ENCODE assay signal across 13 mouse cellular contexts in genomic region chr19:46618322-46618721, GRCm38 (mm10). TPM values are rescaled to one million over a fixed set of nuclear protein-coding genes. Genes with fewer than 3 reads are reported as not detected.
DNase-seq lines count a peak whose midpoint lies in the region; ATAC-seq and TF ChIP-seq lines count a peak whose summit lies in the region.
"Had no signal": no experiment of that assay in that cellular context is flagged by ENCODE, and none has a peak within 500 bp of the region (broad histone marks: within the 10 kb centered on the region; RNA-seq: fewer than 3 reads in every experiment).

No protein-coding gene starts in this region.

- ATAC-seq in liver, postnatal 0 days: peak; percentile 58
- ATAC-seq: activated CD4-positive, CD25-positive, alpha-beta regulatory T cell, adult 4 months had no signal

- H3K9me3 ChIP-seq in heart, embryonic 10.5 days: no peaks in the 10 kb centered on the region
- H3K9me3 ChIP-seq in liver, postnatal 0 days (ENCODE audit: low read length): no peaks in the 10 kb centered on the region

- WGBS in heart, embryonic 10.5 days: 65% methylated on average over 9 of the region's 9 CpGs
- 46% methylated on average over 9 of the region's 9 CpGs for WGBS in liver, postnatal 0 days (ENCODE audit: insufficient replicate concordance)

- H3K27me3 ChIP-seq in heart, embryonic 10.5 days (ENCODE audit: insufficient read depth, poor library complexity, severe bottlenecking): no peaks in the 10 kb centered on the region
- no peaks in the 10 kb centered on the region for H3K27me3 ChIP-seq in liver, postnatal 0 days (ENCODE audit: insufficient read depth, low read length)
- H3K27me3 ChIP-seq: CH12.LX had no signal

- peak overlapping the region; percentile 91 for H3K27ac ChIP-seq in heart, embryonic 10.5 days
- H3K27ac ChIP-seq in liver, postnatal 0 days (ENCODE audit: low read depth): peak overlapping the region; percentile 61
- H3K27ac ChIP-seq: kidney, postnatal 0 days had no signal

- peaks cover 14% of the 10 kb centered on the region for H3K36me3 ChIP-seq in heart, embryonic 10.5 days
- peaks cover 37% of the 10 kb centered on the region for H3K36me3 ChIP-seq in liver, postnatal 0 days (replicated peaks; ENCODE audit: insufficient read depth, low read length)

- TF ChIP-seq CTCF in liver, postnatal 0 days (IDR thresholded peaks at IDR 0.05; ENCODE audit: low read depth): no peak

- no peak for TF ChIP-seq EP300 in liver, postnatal 0 days (IDR thresholded peaks at IDR 0.05; ENCODE audit: low read depth)

- no peak overlapping the region for H3K9ac ChIP-seq in liver, postnatal 0 days (replicated peaks)

- H3K4me1 ChIP-seq in heart, embryonic 10.5 days: peaks cover 89% of the 10 kb centered on the region
- H3K4me1 ChIP-seq in liver, postnatal 0 days (ENCODE audit: insufficient read depth): peaks cover 60% of the 10 kb centered on the region

- no peak overlapping the region for H3K4me2 ChIP-seq in liver, postnatal 0 days (ENCODE audit: low read depth, low read length)

- H3K4me3 ChIP-seq in heart, embryonic 10.5 days: no peak overlapping the region
- no peak overlapping the region for H3K4me3 ChIP-seq in liver, postnatal 0 days (ENCODE audit: low read depth, low read length)

- DNase-seq in heart, embryonic 10.5 days (ENCODE audit: low spot score): no peak
- DNase-seq in heart, adult 9 months (ENCODE audit: low spot score in 2 of 2): no peak
- DNase-seq in spleen, postnatal 36 days (ENCODE audit: low spot score in 2 of 2): peak; percentile 19 to 35
- DNase-seq in spleen, postnatal 14 days (ENCODE audit: low spot score in 2 of 2): no peak
- peak; percentile 59 for DNase-seq in liver, postnatal 0 days
- no peak for DNase-seq in kidney, adult 18-20 months
- DNase-seq in MN1 (ENCODE audit: low spot score): no peak
- DNase-seq in frontal cortex, postnatal 14 days (ENCODE audit: low spot score in 2 of 2): no peak
- DNase-seq: cerebellum, adult 9-10 months had no signal

RNA-seq across cellular contexts. Expression of gene Wbp1l, which starts 19.4 kb away (rescaled TPM):
- 53.9 and 61.8 TPM in 2 replicates for polyA plus RNA-seq in heart, embryonic 10.5 days (2016; fragmentation: Nextera tagmentation; extraction: Ambion mirVana)
- polyA plus RNA-seq in liver, postnatal 0 days (2015; fragmentation: Nextera tagmentation; extraction: Ambion mirVana): 40.4 and 48.8 TPM in 2 replicates

RNA-seq across cellular contexts. Expression of gene Sfxn2, which starts 45.2 kb away (rescaled TPM):
- polyA plus RNA-seq in heart, embryonic 10.5 days (2016; fragmentation: Nextera tagmentation; extraction: Ambion mirVana): 14.2 and 14.5 TPM in 2 replicates
- polyA plus RNA-seq in liver, postnatal 0 days (2015; fragmentation: Nextera tagmentation; extraction: Ambion mirVana): 63.0 and 63.4 TPM in 2 replicates

RNA-seq across cellular contexts. Expression of gene Arl3, which starts 45.3 kb away (rescaled TPM):
- 112 and 134 TPM in 2 replicates for polyA plus RNA-seq in heart, embryonic 10.5 days (2016; fragmentation: Nextera tagmentation; extraction: Ambion mirVana)
- polyA plus RNA-seq in liver, postnatal 0 days (2015; fragmentation: Nextera tagmentation; extraction: Ambion mirVana): 17.0 and 17.1 TPM in 2 replicates

RNA-seq across cellular contexts. Expression of gene Cyp17a1, which starts 54.6 kb away (rescaled TPM):
- 0.40 and 1.2 TPM in 2 replicates for polyA plus RNA-seq in heart, embryonic 10.5 days (2016; fragmentation: Nextera tagmentation; extraction: Ambion mirVana)
- 3.3 and 5.8 TPM in 2 replicates for polyA plus RNA-seq in liver, postnatal 0 days (2015; fragmentation: Nextera tagmentation; extraction: Ambion mirVana)
- polyA plus RNA-seq: activated CD4-positive, CD25-positive, alpha-beta regulatory T cell, adult 4 months; kidney, postnatal 0 days; neural tube, embryonic 11.5 days had no signal

Comparison
In these comparisons a context has a peak if more than half of its experiments do, and no peak if none do; other contexts are left out.
1. DNase-seq: peak in spleen, postnatal 36 days (2 of 2) and liver, postnatal 0 days (single experiment); none in heart, embryonic 10.5 days (single experiment), heart, adult 9 months (0 of 2), spleen, postnatal 14 days (0 of 2), kidney, adult 18-20 months (single experiment), MN1 (single experiment) and frontal cortex, postnatal 14 days (0 of 2).